Mouse (Mus musculus): ENCODE results near the gene Tgfb1i1.

DNA sequence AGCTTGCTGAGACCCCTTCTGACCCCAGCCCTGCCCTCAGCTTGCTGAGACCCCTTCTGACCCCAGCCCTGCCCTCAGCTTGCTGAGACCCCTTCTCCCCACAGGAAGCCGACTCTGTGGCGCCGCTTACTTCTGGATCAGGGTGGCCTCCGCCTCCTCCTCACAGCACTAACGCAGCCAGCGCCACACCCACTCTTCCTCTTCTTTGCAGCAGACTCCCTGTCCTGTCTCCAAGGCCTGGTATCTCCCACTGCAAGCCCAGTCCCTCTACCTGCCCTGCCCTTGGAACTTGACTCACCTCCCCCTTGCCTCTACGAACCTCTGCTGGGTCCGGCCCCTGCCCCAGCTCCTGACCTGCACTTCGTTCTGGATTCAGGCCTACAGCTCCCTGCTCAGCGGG, 2.7 kb upstream of the Tgfb1i1 start:
- TF ChIP-seq EP300 (IDR thresholded peaks at IDR 0.05; ENCODE audit: low read depth) (no peak), CTCF (IDR thresholded peaks at IDR 0.05; ENCODE audit: low read depth) (no peak)
